Mouse (Mus musculus) 3134 (cell line): ENCODE data around the gene Rab11fip3.

Experiments used
- DNase-seq: peaks from one replicate; pipeline ENCODE4 v3.0.0-alpha.2; 2011; ENCODE audit warnings: low spot score; ENCODE audit not compliant: insufficient read length; ENCODE audit errors: extremely low read depth

Rab11fip3 gene

GRCm38 (mm10) chr17:25958771-25959494 lies 110.4 kb downstream of the Rab11fip3 start:
- DNase-seq: no peak

DNA sequence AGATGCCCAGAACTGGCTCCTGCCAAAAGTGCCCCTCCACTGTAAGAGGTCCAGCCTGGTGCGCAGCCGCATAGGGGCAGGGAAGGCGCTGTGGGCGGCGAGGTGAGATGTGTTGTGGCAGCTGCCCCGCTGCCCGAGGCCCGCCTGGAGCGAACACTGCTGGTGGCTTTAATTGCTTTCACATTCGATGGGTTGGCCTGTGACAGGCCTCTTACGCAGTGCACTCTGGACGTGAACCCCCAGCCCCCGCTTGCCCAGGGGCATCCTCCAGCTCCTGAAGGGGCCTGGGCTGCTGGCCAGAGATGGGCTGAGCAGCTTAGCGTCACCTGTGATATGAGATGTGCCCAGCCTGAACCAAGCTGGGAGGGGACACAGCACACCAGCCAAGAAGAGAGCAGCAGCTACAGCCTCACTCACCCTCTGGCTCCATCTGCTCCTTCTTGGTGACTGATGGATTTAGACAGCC lies 111.7 kb downstream of the Rab11fip3 start:
- no peak for DNase-seq

- no peak for DNase-seq
These were observed 112.7 kb downstream of the Rab11fip3 start for GRCm38 (mm10) chr17:25956631-25957030.

- no peak for DNase-seq
These were observed 113.2 kb downstream of the Rab11fip3 start for GRCm38 (mm10) chr17:25956201-25956600.

GRCm38 (mm10) chr17:25955736-25956135 lies 113.6 kb downstream of the Rab11fip3 start:
- DNase-seq: no peak

DNA sequence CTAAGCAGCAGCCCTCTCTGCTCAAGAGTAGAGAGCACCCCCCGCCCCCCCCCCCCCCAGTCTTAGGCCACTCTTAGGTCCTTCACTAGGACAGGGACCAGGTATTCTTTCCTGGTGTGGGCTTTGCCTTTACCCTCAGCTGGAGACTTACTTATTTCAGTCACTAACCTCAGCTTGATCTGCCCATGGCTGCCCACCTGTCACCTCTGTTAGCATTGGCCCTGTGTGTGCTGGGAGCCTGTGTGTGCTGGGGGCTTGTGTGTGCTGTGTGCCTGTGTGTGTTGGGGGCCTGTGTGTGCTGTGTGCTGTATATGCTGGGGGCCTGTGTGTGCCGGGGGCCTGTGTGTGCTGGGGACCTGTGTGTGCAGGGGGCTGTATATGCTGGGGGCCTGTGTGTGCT lies 114.7 kb downstream of the Rab11fip3 start:
- no peak for DNase-seq

DNA sequence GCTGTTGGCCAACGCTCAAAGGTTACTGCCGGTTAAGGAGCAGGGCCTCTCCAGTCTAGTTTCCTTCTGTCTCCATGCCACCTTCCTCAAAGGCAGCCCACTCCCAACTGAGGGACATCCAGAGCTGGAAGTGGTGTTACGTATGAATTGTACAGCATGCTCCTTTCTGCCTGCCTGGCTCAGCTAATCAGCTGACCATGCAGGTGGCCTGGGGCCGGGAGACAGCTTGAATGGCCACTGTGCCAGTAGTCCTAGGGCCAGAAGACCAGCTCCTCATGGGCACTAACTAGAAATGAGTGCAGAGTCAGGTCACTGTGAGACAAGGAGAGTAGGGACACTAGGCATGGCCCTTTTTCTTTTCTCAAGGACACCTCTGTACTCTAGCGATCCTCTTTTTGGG lies 116.2 kb downstream of the Rab11fip3 start:
- DNase-seq: no peak

- DNase-seq: no peak
These were observed 117.3 kb downstream of the Rab11fip3 start, which contains the start of gene A930017K11Rik for GRCm38 (mm10) chr17:25951803-25952623. TSS of gene A930017K11Rik (minus strand) at chr17:25952565.

DNA sequence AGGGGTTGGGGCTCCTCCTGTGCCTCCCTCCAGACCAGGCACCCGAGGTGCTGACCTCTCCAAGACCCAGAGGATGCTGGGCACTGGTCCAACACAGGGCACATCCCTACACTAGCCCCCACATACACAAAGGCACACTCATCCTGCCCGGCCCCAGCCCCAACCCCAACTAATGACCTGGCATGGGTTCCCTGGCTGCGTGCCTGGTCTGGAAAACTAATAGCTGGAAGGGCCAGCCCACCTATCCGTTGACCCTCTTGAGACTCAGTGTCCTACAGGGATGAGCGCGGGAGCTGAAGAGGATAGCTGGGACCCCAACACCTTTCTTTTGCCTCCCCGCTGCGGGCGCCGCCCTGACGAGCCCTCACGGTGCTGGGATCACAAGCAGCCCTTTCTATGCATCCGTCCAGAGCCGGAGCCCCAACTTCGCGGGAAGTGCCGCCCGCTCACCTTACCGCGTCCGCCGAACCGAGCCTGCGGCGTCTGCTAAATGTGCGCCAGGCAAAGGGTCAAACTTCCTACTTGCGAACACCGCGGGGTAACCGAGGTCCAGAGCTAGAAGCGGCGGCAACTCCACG lies 118.0 kb downstream of the Rab11fip3 start:
- no peak for DNase-seq

DNA sequence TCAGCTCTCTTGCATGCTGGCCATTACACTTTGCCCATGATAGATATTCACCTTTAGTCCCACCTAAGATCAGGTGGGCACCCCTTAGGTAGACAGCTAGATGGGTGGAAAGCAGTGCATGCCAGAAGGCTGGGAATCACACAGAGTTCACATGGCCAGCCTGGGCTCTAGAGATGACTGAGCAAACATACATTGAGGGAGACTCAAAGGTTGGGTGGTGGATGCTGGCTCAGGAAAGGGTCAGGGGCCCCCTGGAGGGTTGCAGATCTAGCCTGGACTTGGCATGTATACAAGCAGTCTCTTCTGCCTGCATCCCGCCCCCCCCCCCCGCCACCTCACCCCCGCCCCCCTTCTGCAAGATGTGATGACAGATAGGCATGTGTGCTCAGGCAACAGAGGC lies 118.6 kb downstream of the Rab11fip3 start:
- no peak for DNase-seq

GRCm38 (mm10) chr17:25949981-25950380 lies 119.4 kb downstream of the Rab11fip3 start:
- no peak for DNase-seq

DNA sequence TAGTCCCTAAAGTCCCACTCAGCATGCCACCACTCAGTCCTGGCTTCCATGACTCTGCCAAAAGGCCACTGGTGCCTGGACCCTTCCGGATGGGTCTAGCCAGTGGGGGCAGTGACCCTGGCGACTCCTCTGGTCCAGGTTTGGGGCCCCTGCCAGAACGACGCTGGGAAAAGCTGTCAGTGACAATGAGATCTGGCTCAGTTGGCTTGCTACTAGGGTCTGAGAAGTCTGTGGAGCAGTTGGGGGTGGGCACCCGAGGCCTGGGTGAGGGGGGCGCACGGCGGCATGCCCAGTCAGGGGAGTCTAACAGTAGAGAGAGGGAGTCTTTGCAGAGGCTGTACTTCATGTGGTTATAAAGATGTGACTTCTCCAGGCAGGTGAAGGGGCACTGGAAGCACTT lies 121.3 kb downstream of the Rab11fip3 start:
- no peak for DNase-seq

DNA sequence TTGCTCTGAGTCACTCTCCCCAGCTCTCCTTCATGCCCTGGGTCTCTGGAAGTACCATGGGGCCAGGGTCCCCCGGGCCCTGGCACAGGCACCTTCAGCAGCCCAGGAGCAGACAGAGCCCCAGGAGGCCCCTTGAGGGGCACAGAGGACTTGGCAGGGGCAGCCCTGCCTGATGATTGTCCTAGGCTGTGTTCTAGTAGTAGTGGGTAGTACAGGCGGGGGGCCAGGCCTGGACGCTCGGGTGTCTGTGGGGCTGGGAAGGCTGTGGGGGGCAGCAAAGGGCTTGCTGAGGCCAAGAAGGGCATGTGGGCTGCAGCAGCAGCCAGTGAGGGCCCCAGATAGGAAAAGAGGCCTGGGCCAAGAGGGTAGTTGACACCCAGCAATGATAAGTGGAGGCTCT lies 121.8 kb downstream of the Rab11fip3 start:
- no peak for DNase-seq

DNA sequence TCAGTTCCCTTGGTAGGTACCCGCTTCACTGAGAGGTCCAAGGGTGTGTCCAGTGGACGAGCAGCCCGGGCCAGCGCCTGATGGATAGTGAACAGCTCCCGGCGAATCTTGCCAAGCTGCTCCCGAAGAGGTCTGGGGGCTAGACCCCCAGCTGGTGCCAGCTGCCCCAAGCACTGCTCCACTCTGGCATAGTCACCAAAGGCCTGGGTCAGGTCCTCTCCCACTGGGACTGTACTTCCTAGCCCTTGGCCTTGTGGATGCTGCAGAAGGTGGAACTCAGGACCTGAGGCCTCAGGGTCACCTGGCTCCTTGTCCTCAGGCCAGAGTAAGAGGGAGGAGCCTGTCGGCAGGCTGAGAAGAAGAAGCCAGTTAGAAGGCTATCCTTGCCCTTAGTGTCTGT lies 122.5 kb downstream of the Rab11fip3 start:
- DNase-seq: no peak

DNA sequence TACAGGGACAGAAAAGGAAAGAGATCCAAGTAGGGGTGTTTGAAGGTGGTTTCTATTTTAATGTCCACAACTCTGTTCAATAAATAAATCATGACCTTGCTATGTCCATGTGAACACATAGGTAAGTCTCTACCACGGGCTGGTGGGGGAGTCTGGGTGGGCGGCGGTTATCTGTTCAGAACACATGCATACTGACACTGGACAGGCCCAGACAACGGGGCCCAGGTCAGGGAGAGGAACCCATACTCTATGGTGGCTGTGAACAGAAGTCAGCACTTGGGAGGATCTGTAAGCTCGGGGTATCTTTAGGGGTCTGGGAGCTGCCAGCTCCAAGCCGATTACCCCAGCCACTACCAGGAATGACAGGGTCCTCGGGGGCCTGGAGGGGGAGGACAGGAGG lies 123.0 kb downstream of the Rab11fip3 start:
- DNase-seq: no peak

GRCm38 (mm10) chr17:25945517-25946155 lies 123.7 kb downstream of the Rab11fip3 start:
- DNase-seq: no peak

GRCm38 (mm10) chr17:25944366-25945163 lies 124.8 kb downstream of the Rab11fip3 start, which contains the start of the genes Pigq and Nhlrc4:
TSS of gene Pigq (minus strand) at chr17:25944936.
TSS of gene Nhlrc4 (minus strand) at chr17:25944961.
- no peak for DNase-seq

GRCm38 (mm10) chr17:25943769-25944168 lies 125.6 kb downstream of the Rab11fip3 start:
- no peak for DNase-seq

DNA sequence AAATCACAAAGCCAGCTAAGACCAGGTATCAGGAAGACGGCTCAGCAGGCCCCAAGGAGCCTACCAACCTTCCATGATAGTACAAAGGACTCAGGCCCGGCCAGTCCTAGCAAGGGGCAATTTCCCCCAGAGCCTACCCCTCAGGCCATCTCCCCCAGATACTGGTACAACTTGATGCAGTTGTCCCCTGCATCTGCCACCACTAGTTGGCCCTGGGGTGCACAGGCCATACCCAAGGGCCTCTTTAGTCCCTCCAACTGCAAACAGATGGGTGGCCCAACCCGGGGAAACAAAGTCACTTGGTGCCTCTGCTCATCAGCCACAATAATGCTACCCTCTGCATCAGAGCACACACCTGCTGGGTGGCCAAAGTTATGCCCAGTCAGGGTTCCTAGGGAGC lies 126.1 kb downstream of the Rab11fip3 start:
- no peak for DNase-seq

DNA sequence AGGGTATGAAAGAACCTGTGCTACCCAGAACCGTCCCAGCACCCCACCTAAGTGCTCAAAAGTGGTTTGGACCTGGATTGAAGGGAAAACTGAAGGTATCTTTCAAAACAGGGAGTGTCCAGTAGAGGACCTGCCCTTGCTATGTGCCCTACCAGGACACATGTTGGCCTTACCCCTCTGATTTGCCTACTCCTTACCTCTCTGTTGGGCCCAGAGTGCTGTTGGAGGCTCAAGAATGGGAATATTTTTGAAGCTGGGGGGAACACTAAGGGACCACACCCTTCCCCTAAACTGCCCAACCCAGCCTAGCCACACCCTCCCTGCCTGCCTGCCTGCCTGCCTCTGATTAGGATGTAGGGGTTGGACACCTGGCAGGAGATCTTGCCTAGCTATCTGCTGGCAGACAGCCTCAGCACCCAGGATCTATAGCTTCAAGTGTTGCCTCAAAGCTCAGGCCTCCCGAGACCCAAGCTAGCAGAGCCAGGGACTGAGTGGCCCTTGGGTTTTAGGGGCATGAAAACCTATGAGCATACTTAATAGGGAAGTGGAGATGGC lies 126.7 kb downstream of the Rab11fip3 start:
- DNase-seq: no peak
